8 mouse cellular contexts compared by ENCODE assay signal in the genomic region with DNA sequence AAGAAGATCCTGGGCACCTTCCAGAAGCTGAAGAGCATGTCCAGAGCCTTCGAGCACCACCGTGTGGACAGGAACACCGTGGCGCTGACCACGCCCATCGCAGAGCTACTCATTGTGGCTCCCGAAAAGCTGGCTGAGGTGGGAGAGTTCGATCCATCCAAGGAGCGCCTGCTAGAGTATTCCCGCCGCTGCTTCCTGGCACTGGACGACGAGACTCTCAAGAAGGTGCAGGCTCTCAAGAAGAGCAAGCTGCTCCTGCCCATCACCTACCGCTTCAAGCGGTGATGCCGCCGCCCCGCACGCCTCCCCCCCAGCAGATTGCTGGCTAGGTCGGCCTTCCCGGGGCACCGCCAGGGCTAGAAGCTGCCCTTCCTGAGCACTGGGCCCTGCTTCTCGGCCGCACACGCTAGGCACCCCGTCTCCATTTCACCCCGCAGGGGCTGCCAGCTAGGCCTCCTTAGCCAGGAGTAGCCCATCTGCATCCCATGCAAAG. TPM values are rescaled to one million over a fixed set of nuclear protein-coding genes. Genes with fewer than 3 reads are reported as not detected.
DNase-seq lines count a peak whose midpoint lies in the region; ATAC-seq and TF ChIP-seq lines count a peak whose summit lies in the region.

No protein-coding gene starts in this region.

- 3% methylated on average over 27 of the region's 27 CpGs for WGBS in intestine, embryonic 16.5 days
- 4% methylated on average over 27 of the region's 27 CpGs for WGBS in limb, embryonic 15.5 days
- 3% methylated on average over 27 of the region's 27 CpGs for WGBS in midbrain, embryonic 15.5 days
- WGBS in spleen, adult 2 months, result 3% methylated on average over 27 of the region's 27 CpGs

- H3K4me2 ChIP-seq in intestine, embryonic 16.5 days (ENCODE audit: low read depth, low read length), result peak overlapping the region; percentile 99
- H3K4me2 ChIP-seq in limb, embryonic 15.5 days, result peak overlapping the region; percentile 85
- peak overlapping the region; percentile 89 for H3K4me2 ChIP-seq in midbrain, embryonic 15.5 days

- no peak for TF ChIP-seq POLR2A in spleen, adult 2 months (IDR thresholded peaks at IDR 0.05; ENCODE audit: low read depth, low read length)

- H3K9ac ChIP-seq in intestine, embryonic 16.5 days (ENCODE audit: low read depth, low read length), result peak overlapping the region; percentile 97
- peak overlapping the region; percentile 84; the same call in 1 of the 2 replicates for H3K9ac ChIP-seq in limb, embryonic 15.5 days
- peak overlapping the region; percentile 88 for H3K9ac ChIP-seq in midbrain, embryonic 15.5 days

- no peaks in the 10 kb centered on the region for H3K9me3 ChIP-seq in intestine, embryonic 16.5 days (ENCODE audit: control insufficient read depth, low read length)
- H3K9me3 ChIP-seq in limb, embryonic 15.5 days, result no peaks in the 10 kb centered on the region
- H3K9me3 ChIP-seq in midbrain, embryonic 15.5 days, result no peaks in the 10 kb centered on the region

- H3K36me3 ChIP-seq in intestine, embryonic 16.5 days (ENCODE audit: control insufficient read depth, insufficient read depth, low read length), result no peaks in the 10 kb centered on the region
- H3K36me3 ChIP-seq in limb, embryonic 15.5 days, result no peaks in the 10 kb centered on the region
- H3K36me3 ChIP-seq in midbrain, embryonic 15.5 days (replicated peaks), result no peaks in the 10 kb centered on the region
- no peaks in the 10 kb centered on the region for H3K36me3 ChIP-seq in spleen, adult 2 months (ENCODE audit: control insufficient read depth, insufficient read depth, low read length)

- DNase-seq in urinary bladder, postnatal 14 days (ENCODE audit: low spot score), result peak; percentile 85
- no peak for DNase-seq in urinary bladder, adult 2 months (ENCODE audit: low spot score)
- peak; percentile 81 for DNase-seq in embryo, embryonic 9.5 days (ENCODE audit: extremely low spot score)
- peak; percentile 57 to 73 for DNase-seq in gastrocnemius, postnatal 36 days
- peak in 1 of 2 experiments; percentile 71 for DNase-seq in spleen, adult 2 months (ENCODE audit: low read depth in 1 of 2, low spot score in 2 of 2)

- peak overlapping the region; percentile 100 for H3K27ac ChIP-seq in intestine, embryonic 16.5 days (ENCODE audit: low read length)
- peak overlapping the region; percentile 100 for H3K27ac ChIP-seq in limb, embryonic 15.5 days
- H3K27ac ChIP-seq in midbrain, embryonic 15.5 days, result peak overlapping the region; percentile 99
- H3K27ac ChIP-seq in spleen, adult 2 months (ENCODE audit: insufficient read depth, low read length), result peak overlapping the region; percentile 97; the same call in 1 of the 2 replicates

- peaks cover 30% of the 10 kb centered on the region for H3K4me1 ChIP-seq in intestine, embryonic 16.5 days (ENCODE audit: control insufficient read depth, insufficient read depth, low read length)
- peaks cover 56% of the 10 kb centered on the region for H3K4me1 ChIP-seq in limb, embryonic 15.5 days
- H3K4me1 ChIP-seq in midbrain, embryonic 15.5 days, result peaks cover 67% of the 10 kb centered on the region
- H3K4me1 ChIP-seq in spleen, adult 2 months (ENCODE audit: control insufficient read depth, insufficient read depth, insufficient read length), result peaks cover 10% of the 10 kb centered on the region

- peaks cover 29% of the 10 kb centered on the region for H3K27me3 ChIP-seq in intestine, embryonic 16.5 days (replicated peaks; ENCODE audit: control insufficient read depth, insufficient read depth, low read length)
- peaks cover 12% of the 10 kb centered on the region; the same call in 1 of the 2 replicates for H3K27me3 ChIP-seq in limb, embryonic 15.5 days
- H3K27me3 ChIP-seq in midbrain, embryonic 15.5 days (replicated peaks), result peaks cover 6% of the 10 kb centered on the region
- H3K27me3 ChIP-seq in spleen, adult 2 months (ENCODE audit: control insufficient read depth, insufficient read depth, low read length), result peaks cover 6% of the 10 kb centered on the region

- intact Hi-C loops in gastrocnemius, postnatal 36 days (cut with DNase I), result no loop called here

- ATAC-seq in intestine, embryonic 16.5 days, result peak; percentile 9
- ATAC-seq in limb, embryonic 15.5 days (ENCODE audit: insufficient number of reproducible peaks, low FRiP score, low TSS enrichment, low read depth), result no peak
- ATAC-seq in midbrain, embryonic 15.5 days (replicated peaks), result 0 out of 2 replicates have a peak, but pooled peaks have one; percentile 0

- peak; percentile 53; the same call in 1 of the 2 replicates for TF ChIP-seq CTCF in spleen, adult 2 months (IDR thresholded peaks at IDR 0.05; ENCODE audit: extremely low read depth, insufficient read depth, insufficient read length, insufficient replicate concordance)

- peak overlapping the region; percentile 61 for H3K4me3 ChIP-seq in intestine, embryonic 16.5 days (ENCODE audit: low read length)
- peak overlapping the region; percentile 67 for H3K4me3 ChIP-seq in limb, embryonic 15.5 days
- H3K4me3 ChIP-seq in midbrain, embryonic 15.5 days, result peak overlapping the region; percentile 55
- H3K4me3 ChIP-seq in spleen, adult 2 months (ENCODE audit: extremely low read depth, insufficient read depth, insufficient read length), result peak overlapping the region; percentile 82

RNA-seq across cellular contexts. Expression of a gene that starts 1.7 kb away (rescaled TPM):
- polyA plus RNA-seq in urinary bladder, adult 2 months (2012; rRNA removed), result 160 and 166 TPM in 2 replicates
- 10 to 100 TPM; 38.0 to 48.3 TPM for total RNA-seq in gastrocnemius, postnatal 36 days (2021)
- polyA plus RNA-seq in intestine, embryonic 16.5 days (2015; fragmentation: Nextera tagmentation; extraction: Ambion mirVana), result 107 and 112 TPM in 2 replicates
- 103 and 117 TPM in 2 replicates for polyA plus RNA-seq in limb, embryonic 15.5 days (2015; fragmentation: Nextera tagmentation; extraction: Ambion mirVana)
- polyA plus RNA-seq in midbrain, embryonic 15.5 days (2015; fragmentation: Nextera tagmentation; extraction: Ambion mirVana), result 103 and 107 TPM in 2 replicates
- polyA plus RNA-seq in spleen, adult 2 months (2012; rRNA removed), result 210 and 216 TPM in 2 replicates

RNA-seq across cellular contexts. Expression of a gene that starts 8.9 kb away (rescaled TPM):
- 12.1 and 19.8 TPM in 2 replicates for polyA plus RNA-seq in urinary bladder, adult 2 months (2012; rRNA removed)
- 1 to 10 TPM; 2.9 to 3.3 TPM for total RNA-seq in gastrocnemius, postnatal 36 days (2021)
- 18.2 and 20.2 TPM in 2 replicates for polyA plus RNA-seq in intestine, embryonic 16.5 days (2015; fragmentation: Nextera tagmentation; extraction: Ambion mirVana)
- polyA plus RNA-seq in limb, embryonic 15.5 days (2015; fragmentation: Nextera tagmentation; extraction: Ambion mirVana), result 32.0 and 33.8 TPM in 2 replicates
- 106 and 110 TPM in 2 replicates for polyA plus RNA-seq in midbrain, embryonic 15.5 days (2015; fragmentation: Nextera tagmentation; extraction: Ambion mirVana)
- 12.7 and 24.9 TPM in 2 replicates for polyA plus RNA-seq in spleen, adult 2 months (2012; rRNA removed)

RNA-seq across cellular contexts. Expression of a gene that starts 19.8 kb away (rescaled TPM):
- polyA plus RNA-seq in urinary bladder, adult 2 months (2012; rRNA removed), result 82.8 and 93.1 TPM in 2 replicates
- total RNA-seq in gastrocnemius, postnatal 36 days (2021), result 100 to 1,000 TPM; 149 to 152 TPM
- polyA plus RNA-seq in intestine, embryonic 16.5 days (2015; fragmentation: Nextera tagmentation; extraction: Ambion mirVana), result 75.0 and 87.4 TPM in 2 replicates
- polyA plus RNA-seq in limb, embryonic 15.5 days (2015; fragmentation: Nextera tagmentation; extraction: Ambion mirVana), result 59.8 and 63.0 TPM in 2 replicates
- polyA plus RNA-seq in midbrain, embryonic 15.5 days (2015; fragmentation: Nextera tagmentation; extraction: Ambion mirVana), result 119 and 124 TPM in 2 replicates
- 196 and 257 TPM in 2 replicates for polyA plus RNA-seq in spleen, adult 2 months (2012; rRNA removed)

RNA-seq across cellular contexts. Expression of a gene that starts 22.0 kb away (rescaled TPM):
- 9.5 and 9.6 TPM in 2 replicates for polyA plus RNA-seq in urinary bladder, adult 2 months (2012; rRNA removed)
- 1 to 10 TPM; 2.2 to 3.9 TPM for total RNA-seq in gastrocnemius, postnatal 36 days (2021)
- polyA plus RNA-seq in intestine, embryonic 16.5 days (2015; fragmentation: Nextera tagmentation; extraction: Ambion mirVana), result 7.9 and 8.0 TPM in 2 replicates
- polyA plus RNA-seq in limb, embryonic 15.5 days (2015; fragmentation: Nextera tagmentation; extraction: Ambion mirVana), result 5.9 and 7.1 TPM in 2 replicates
- 12.3 and 13.5 TPM in 2 replicates for polyA plus RNA-seq in midbrain, embryonic 15.5 days (2015; fragmentation: Nextera tagmentation; extraction: Ambion mirVana)
- polyA plus RNA-seq in spleen, adult 2 months (2012; rRNA removed), result 4.2 and 5.4 TPM in 2 replicates

RNA-seq across cellular contexts. Expression of a gene that starts 26.4 kb away (rescaled TPM):
- not detected in 2 replicates for polyA plus RNA-seq in urinary bladder, adult 2 months (2012; rRNA removed)
- total RNA-seq in gastrocnemius, postnatal 36 days (2021), result under 1 TPM in 1 of 2 experiments, not detected in 1; 0.42 TPM
- not detected in 2 replicates for polyA plus RNA-seq in intestine, embryonic 16.5 days (2015; fragmentation: Nextera tagmentation; extraction: Ambion mirVana)
- polyA plus RNA-seq in limb, embryonic 15.5 days (2015; fragmentation: Nextera tagmentation; extraction: Ambion mirVana), result not detected in 2 replicates
- polyA plus RNA-seq in midbrain, embryonic 15.5 days (2015; fragmentation: Nextera tagmentation; extraction: Ambion mirVana), result not detected in 2 replicates
- polyA plus RNA-seq in spleen, adult 2 months (2012; rRNA removed), result not detected in 2 replicates
